Mouse (Mus musculus): ENCODE results near the gene Secisbp2. TPM values are rescaled to one million over a fixed set of nuclear protein-coding genes. Genes with fewer than 3 reads are reported as not detected.

The Secisbp2 gene
- polyA plus RNA-seq, 1 experiment from 2014 or later: 28.9 TPM

DNA sequence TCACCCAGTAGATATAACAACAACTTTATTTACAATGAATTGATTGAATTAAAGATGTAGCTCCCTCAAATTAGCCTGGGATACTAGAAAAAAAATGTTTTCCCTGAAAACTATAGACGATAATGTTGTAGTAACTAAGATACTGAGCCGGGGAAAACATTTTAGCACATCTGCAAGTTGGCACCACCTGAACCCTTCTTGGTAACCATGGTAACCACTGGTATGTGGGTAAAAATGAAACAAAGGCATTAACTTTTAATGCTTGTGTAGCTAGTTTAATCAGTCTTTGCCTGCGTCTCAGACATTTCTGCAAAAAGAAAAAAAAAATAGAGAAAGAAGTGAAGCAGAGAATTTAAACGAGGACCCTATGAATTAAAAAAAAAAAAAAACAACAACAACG is 40.0 kb upstream of the Secisbp2 start:
- H3K4me2 ChIP-seq (replicated peaks; ENCODE audit: low read depth, low read length): peak overlapping the region; percentile 14; the same call in 1 of the 2 replicates
- no peaks in the 10 kb centered on the region for H3K36me3 ChIP-seq (ENCODE audit: insufficient read depth, low read length)
- no peaks in the 10 kb centered on the region for H3K4me1 ChIP-seq (ENCODE audit: insufficient read depth, low read depth, low read length)
- DNase-seq (ENCODE audit: low spot score) (peak; percentile 23), ATAC-seq (no peak)
- no peak overlapping the region for H3K4me3 ChIP-seq (ENCODE audit: low read depth, low read length)
- 35% methylated on average over 5 of the region's 5 CpGs for WGBS
- no peaks in the 10 kb centered on the region for H3K27me3 ChIP-seq (replicated peaks; ENCODE audit: insufficient read depth, low read length)
- TF ChIP-seq CTCF (IDR thresholded peaks at IDR 0.05): no peak
- TF ChIP-seq EP300 (IDR thresholded peaks at IDR 0.05): no peak
- H3K9me3 ChIP-seq (ENCODE audit: low read length): no peaks in the 10 kb centered on the region
- H3K27ac ChIP-seq (ENCODE audit: low read length): no peak overlapping the region
- no peak overlapping the region for H3K9ac ChIP-seq (replicated peaks; ENCODE audit: low read depth)

DNA sequence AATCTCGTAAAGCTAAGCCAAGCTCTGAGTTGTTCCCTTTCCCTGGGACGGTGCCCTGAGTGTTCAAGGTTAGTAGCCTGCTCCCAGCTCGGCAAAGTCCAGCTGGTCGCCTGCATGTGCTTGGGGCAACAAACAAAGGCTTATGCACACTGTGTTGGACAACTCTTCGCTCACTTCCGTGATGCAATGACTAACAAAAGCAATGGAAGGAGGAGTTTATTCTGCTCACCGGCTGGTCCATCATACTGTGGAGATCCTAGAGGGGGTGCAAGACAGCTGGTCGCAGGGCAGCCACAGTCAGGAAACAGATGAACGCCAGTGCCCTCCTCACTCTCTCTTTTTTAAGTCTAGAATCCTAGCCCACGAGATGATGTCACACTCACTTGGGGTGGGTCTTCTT is 35.7 kb upstream of the Secisbp2 start:
- H3K4me3 ChIP-seq (ENCODE audit: low read depth, low read length): no peak overlapping the region
- H3K36me3 ChIP-seq (ENCODE audit: insufficient read depth, low read length): no peaks in the 10 kb centered on the region
- H3K27ac ChIP-seq (ENCODE audit: low read length): no peak overlapping the region
- H3K4me2 ChIP-seq (replicated peaks; ENCODE audit: low read depth, low read length): no peak overlapping the region
- no peaks in the 10 kb centered on the region for H3K9me3 ChIP-seq (ENCODE audit: low read length)
- no peak overlapping the region for H3K9ac ChIP-seq (replicated peaks; ENCODE audit: low read depth)
- H3K27me3 ChIP-seq (replicated peaks; ENCODE audit: insufficient read depth, low read length): no peaks in the 10 kb centered on the region
- WGBS: 53% methylated on average over 10 of the region's 10 CpGs
- no peaks in the 10 kb centered on the region for H3K4me1 ChIP-seq (ENCODE audit: insufficient read depth, low read depth, low read length)
- DNase-seq (ENCODE audit: low spot score) (no peak), ATAC-seq (no peak)
- no peak for TF ChIP-seq EP300 (IDR thresholded peaks at IDR 0.05)
- no peak for TF ChIP-seq CTCF (IDR thresholded peaks at IDR 0.05)

DNA sequence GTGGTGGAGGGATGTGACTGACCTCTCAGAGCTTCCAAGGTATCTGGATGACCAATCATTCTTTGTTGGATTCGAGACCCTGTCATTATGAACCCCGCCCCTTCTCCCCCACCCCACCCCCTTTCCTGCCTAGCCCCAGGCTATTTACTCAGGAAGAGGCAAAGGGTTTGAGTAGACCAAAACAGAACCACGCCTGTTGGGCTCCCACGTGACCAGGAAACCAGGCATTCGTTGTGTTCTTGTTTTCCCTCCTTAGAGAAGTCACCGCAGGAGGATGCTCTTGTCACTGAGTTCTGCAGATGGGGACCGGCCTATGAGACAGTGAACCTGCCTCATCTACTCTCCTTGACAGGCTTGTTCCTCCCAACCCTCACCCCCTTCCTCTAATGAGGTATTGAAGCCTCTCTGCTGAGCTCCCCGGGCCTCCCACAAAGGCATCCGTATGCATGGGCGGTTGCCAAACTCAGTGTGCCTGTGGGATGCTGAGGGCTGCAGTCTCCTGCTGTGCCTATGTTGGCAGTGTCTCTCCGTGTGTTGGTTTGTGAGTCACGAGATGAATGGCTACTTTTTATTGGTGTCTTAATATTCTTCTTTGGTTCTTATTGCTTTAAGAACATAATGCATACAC is 35.0 kb upstream of the Secisbp2 start:
- no peaks in the 10 kb centered on the region for H3K27me3 ChIP-seq (replicated peaks; ENCODE audit: insufficient read depth, low read length)
- ATAC-seq (no peak), DNase-seq (ENCODE audit: low spot score) (no peak)
- H3K4me3 ChIP-seq (ENCODE audit: low read depth, low read length): no peak overlapping the region
- no peak overlapping the region for H3K9ac ChIP-seq (replicated peaks; ENCODE audit: low read depth)
- no peaks in the 10 kb centered on the region for H3K36me3 ChIP-seq (ENCODE audit: insufficient read depth, low read length)
- TF ChIP-seq EP300 (IDR thresholded peaks at IDR 0.05) (no peak), CTCF (IDR thresholded peaks at IDR 0.05) (no peak)
- no peaks in the 10 kb centered on the region for H3K4me1 ChIP-seq (ENCODE audit: insufficient read depth, low read depth, low read length)
- WGBS: 24% methylated on average over 12 of the region's 12 CpGs
- no peak overlapping the region for H3K4me2 ChIP-seq (replicated peaks; ENCODE audit: low read depth, low read length)
- no peaks in the 10 kb centered on the region for H3K9me3 ChIP-seq (ENCODE audit: low read length)
- H3K27ac ChIP-seq (ENCODE audit: low read length): no peak overlapping the region

DNA sequence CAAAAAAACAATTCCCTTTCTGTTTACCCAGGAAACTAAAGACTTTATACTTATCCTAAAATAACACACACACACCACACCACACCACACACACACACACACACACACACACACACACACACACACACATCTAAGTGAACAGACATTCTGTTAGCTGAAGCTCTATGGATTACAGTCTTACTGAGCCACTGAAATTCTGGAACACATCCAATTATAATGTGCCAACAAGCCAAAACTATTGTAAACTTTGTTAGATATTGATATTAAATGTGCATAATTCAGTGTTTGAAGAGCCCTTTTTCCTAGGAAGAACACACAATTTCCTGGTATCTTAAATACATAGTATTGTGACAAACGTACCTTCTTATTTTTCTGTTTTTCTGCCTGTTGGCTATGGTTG is 34.2 kb upstream of the Secisbp2 start:
- Histone ChIP-seq H3K4me3 (ENCODE audit: low read depth, low read length) (no peak overlapping the region), H3K9ac (replicated peaks; ENCODE audit: low read depth) (no peak overlapping the region), H3K36me3 (ENCODE audit: insufficient read depth, low read length) (no peaks in the 10 kb centered on the region), H3K4me2 (replicated peaks; ENCODE audit: low read depth, low read length) (no peak overlapping the region), H3K9me3 (ENCODE audit: low read length) (no peaks in the 10 kb centered on the region), H3K27ac (ENCODE audit: low read length) (no peak overlapping the region), H3K4me1 (ENCODE audit: insufficient read depth, low read depth, low read length) (no peaks in the 10 kb centered on the region), H3K27me3 (replicated peaks; ENCODE audit: insufficient read depth, low read length) (no peaks in the 10 kb centered on the region)
- TF ChIP-seq CTCF (IDR thresholded peaks at IDR 0.05): no peak
- TF ChIP-seq EP300 (IDR thresholded peaks at IDR 0.05): no peak
- DNase-seq (ENCODE audit: low spot score): peak; percentile 31
- WGBS: 45% methylated on average over 1 of the region's 1 CpGs
- no peak for ATAC-seq

DNA sequence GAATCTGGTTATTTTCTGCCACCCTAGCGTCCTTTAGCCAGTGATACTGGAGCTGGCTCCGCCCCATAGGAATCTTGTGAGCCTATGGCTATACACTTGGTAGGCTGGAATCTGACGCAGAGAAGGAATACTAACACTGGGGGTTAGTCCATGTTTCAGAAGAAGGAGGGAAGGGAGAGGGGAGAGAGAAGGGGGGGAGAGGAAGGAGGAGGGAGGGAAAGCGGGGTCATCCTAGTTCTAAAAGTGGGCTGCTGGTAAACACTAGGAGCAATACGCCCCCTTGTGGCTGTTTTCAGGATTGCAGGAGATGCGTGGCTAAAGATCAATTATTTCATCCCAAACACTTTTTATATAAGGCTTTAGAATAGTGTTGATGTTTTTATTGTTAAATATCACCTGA is 33.6 kb upstream of the Secisbp2 start:
- TF ChIP-seq CTCF (IDR thresholded peaks at IDR 0.05) (peak; percentile 84), EP300 (IDR thresholded peaks at IDR 0.05) (no peak)
- Histone ChIP-seq H3K4me2 (replicated peaks; ENCODE audit: low read depth, low read length) (peak overlapping the region; percentile 34; the same call in 1 of the 2 replicates), H3K9me3 (ENCODE audit: low read length) (no peaks in the 10 kb centered on the region), H3K4me3 (ENCODE audit: low read depth, low read length) (no peak overlapping the region), H3K36me3 (ENCODE audit: insufficient read depth, low read length) (no peaks in the 10 kb centered on the region), H3K27me3 (replicated peaks; ENCODE audit: insufficient read depth, low read length) (no peaks in the 10 kb centered on the region), H3K9ac (replicated peaks; ENCODE audit: low read depth) (no peak overlapping the region), H3K4me1 (ENCODE audit: insufficient read depth, low read depth, low read length) (no peaks in the 10 kb centered on the region), H3K27ac (ENCODE audit: low read length) (no peak overlapping the region)
- ATAC-seq: peak; percentile 63
- 19% methylated on average over 6 of the region's 6 CpGs for WGBS
- DNase-seq (ENCODE audit: low spot score): peak; percentile 69

DNA sequence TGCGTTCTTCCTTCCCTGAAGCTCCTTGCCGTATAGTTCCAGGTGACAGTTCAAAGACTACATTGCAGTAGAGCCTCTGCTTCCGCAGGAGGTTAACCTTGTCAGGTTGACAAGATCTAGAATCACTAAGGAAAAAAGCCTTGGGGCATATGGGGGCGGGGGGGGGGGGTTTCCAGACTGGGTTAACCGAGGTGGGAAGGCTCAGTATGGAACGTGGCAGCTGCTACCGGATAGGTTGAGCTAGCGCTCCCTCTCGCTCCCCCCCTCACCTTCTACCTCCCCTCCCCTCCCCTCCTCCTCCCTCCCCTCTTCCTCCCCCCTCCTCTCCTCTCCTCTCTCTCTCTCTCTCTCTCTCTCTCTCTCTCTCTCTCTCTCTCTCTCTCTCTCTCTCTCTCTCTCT is 32.9 kb upstream of the Secisbp2 start:
- H3K4me2 ChIP-seq (replicated peaks; ENCODE audit: low read depth, low read length): no peak overlapping the region
- H3K36me3 ChIP-seq (ENCODE audit: insufficient read depth, low read length): no peaks in the 10 kb centered on the region
- H3K9me3 ChIP-seq (ENCODE audit: low read length): no peaks in the 10 kb centered on the region
- no peak overlapping the region for H3K9ac ChIP-seq (replicated peaks; ENCODE audit: low read depth)
- no peak for ATAC-seq
- H3K4me3 ChIP-seq (ENCODE audit: low read depth, low read length): no peak overlapping the region
- no peak for DNase-seq (ENCODE audit: low spot score)
- H3K27me3 ChIP-seq (replicated peaks; ENCODE audit: insufficient read depth, low read length): no peaks in the 10 kb centered on the region
- no peak overlapping the region for H3K27ac ChIP-seq (ENCODE audit: low read length)
- no peaks in the 10 kb centered on the region for H3K4me1 ChIP-seq (ENCODE audit: insufficient read depth, low read depth, low read length)
- no peak for TF ChIP-seq CTCF (IDR thresholded peaks at IDR 0.05)
- no peak for TF ChIP-seq EP300 (IDR thresholded peaks at IDR 0.05)
- 18% methylated on average over 8 of the region's 9 CpGs for WGBS

DNA sequence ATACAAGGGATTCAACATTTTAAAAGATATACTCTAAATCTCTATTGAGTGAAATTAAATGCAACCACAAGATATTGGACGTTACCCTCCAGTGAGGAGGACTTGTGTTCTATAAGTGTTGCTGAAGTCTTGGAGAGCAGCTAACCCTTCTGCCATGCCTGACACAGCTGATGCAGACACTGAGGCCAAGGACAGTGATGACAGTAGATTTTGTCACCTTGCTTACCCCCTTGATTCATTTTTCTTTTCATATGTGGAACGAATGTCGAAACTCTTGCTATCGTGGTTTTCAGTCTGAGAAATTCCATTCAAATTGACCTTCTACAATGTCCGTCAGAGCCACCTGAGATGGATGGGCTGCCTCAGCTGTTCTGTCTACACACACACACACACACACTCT is 28.9 kb upstream of the Secisbp2 start:
- ATAC-seq (no peak), DNase-seq (ENCODE audit: low spot score) (no peak)
- H3K27me3 ChIP-seq (replicated peaks; ENCODE audit: insufficient read depth, low read length): no peaks in the 10 kb centered on the region
- H3K4me3 ChIP-seq (ENCODE audit: low read depth, low read length): no peak overlapping the region
- H3K9me3 ChIP-seq (ENCODE audit: low read length): no peaks in the 10 kb centered on the region
- no peak for TF ChIP-seq CTCF (IDR thresholded peaks at IDR 0.05)
- no peak for TF ChIP-seq EP300 (IDR thresholded peaks at IDR 0.05)
- no peak overlapping the region for H3K4me2 ChIP-seq (replicated peaks; ENCODE audit: low read depth, low read length)
- H3K9ac ChIP-seq (replicated peaks; ENCODE audit: low read depth): no peak overlapping the region
- 66% methylated on average over 5 of the region's 5 CpGs for WGBS
- no peak overlapping the region for H3K27ac ChIP-seq (ENCODE audit: low read length)
- H3K4me1 ChIP-seq (ENCODE audit: insufficient read depth, low read depth, low read length): no peaks in the 10 kb centered on the region
- H3K36me3 ChIP-seq (ENCODE audit: insufficient read depth, low read length): no peaks in the 10 kb centered on the region
